Mouse (Mus musculus): Measurements from ENCODE around the gene Xkrx. TPM values are rescaled to one million over a fixed set of nuclear protein-coding genes. Genes with fewer than 3 reads are reported as not detected.

Xkrx gene
- total and polyA plus RNA-seq, 2 experiments from 2014 or later: 0.05 to 0.98 TPM

DNA sequence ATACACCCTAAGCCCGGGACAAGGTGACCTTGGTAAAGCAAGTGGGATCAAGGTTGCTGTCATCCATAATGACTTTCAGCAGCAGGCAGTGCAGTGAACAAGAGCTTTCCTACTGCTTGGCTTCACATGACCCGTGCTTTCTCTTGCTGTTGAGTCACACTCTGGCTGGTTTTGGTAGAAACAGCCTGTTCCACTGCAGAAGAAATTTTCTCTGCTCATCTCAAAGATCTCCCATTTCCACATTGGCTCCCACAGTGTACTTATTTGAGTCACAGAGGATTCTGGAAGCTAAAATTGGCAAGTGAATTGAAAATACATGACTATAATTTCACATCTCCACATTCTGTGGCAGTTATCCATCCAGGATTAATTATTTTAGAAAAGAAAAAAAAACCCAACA lies 59.2 kb downstream of the Xkrx start:
- Histone ChIP-seq H3K27me3 (ENCODE audit: insufficient read depth, low read length) (no peaks in the 10 kb centered on the region), H3K36me3 (ENCODE audit: insufficient read depth, low read length) (no peaks in the 10 kb centered on the region), H3K27ac (ENCODE audit: low read depth, low read length) (no peak overlapping the region), H3K4me1 (ENCODE audit: insufficient read depth, low read length) (no peaks in the 10 kb centered on the region), H3K9me3 (ENCODE audit: low read length) (no peaks in the 10 kb centered on the region), H3K9ac (replicated peaks; ENCODE audit: low read length, poor library complexity, severe bottlenecking) (no peak overlapping the region), H3K4me3 (ENCODE audit: low read depth, low read length) (no peak overlapping the region), H3K4me2 (ENCODE audit: low read depth, low read length, poor library complexity, severe bottlenecking) (no peak overlapping the region)
- TF ChIP-seq CTCF (IDR thresholded peaks at IDR 0.05): no peak
- no peak for ATAC-seq (ENCODE audit: low FRiP score)
- WGBS: 74% methylated on average over 2 of the region's 2 CpGs
- DNase-seq (ENCODE audit: low spot score): no peak

Other genes with a start within 250 kb of the Xkrx start
- 0.38 and 0.99 TPM in 2 replicates for gene Sytl4, start 180.3 kb downstream of the Xkrx start, total RNA-seq (2014; rRNA removed)
- gene Sytl4, start 180.3 kb downstream of the Xkrx start, polyA plus RNA-seq (2015; fragmentation: Nextera tagmentation; extraction: Ambion mirVana): 0.84 and 0.86 TPM in 2 replicates
- 89.2 and 106 TPM in 2 replicates for gene Cstf2, start 102.9 kb downstream of the Xkrx start, total RNA-seq (2014; rRNA removed)
- 52.7 and 53.0 TPM in 2 replicates for gene Cstf2, start 102.9 kb downstream of the Xkrx start, polyA plus RNA-seq (2015; fragmentation: Nextera tagmentation; extraction: Ambion mirVana)
- gene Arl13a, start 25.4 kb upstream of the Xkrx start, total RNA-seq (2014; rRNA removed): not detected in 2 replicates
- gene Arl13a, start 25.4 kb upstream of the Xkrx start, polyA plus RNA-seq (2015; fragmentation: Nextera tagmentation; extraction: Ambion mirVana): not detected in 2 replicates
- gene Nox1, start 59.9 kb upstream of the Xkrx start, total RNA-seq (2014; rRNA removed): 0.57 and 1.4 TPM in 2 replicates
- gene Nox1, start 59.9 kb upstream of the Xkrx start, polyA plus RNA-seq (2015; fragmentation: Nextera tagmentation; extraction: Ambion mirVana): 0.16 and 0.26 TPM in 2 replicates
- 4.8 and 6.6 TPM in 2 replicates for gene Trmt2b, start 114.9 kb upstream of the Xkrx start, total RNA-seq (2014; rRNA removed)
- 4.0 and 4.5 TPM in 2 replicates for gene Trmt2b, start 114.9 kb upstream of the Xkrx start, polyA plus RNA-seq (2015; fragmentation: Nextera tagmentation; extraction: Ambion mirVana)
- gene Tmem35a, start 133.1 kb upstream of the Xkrx start, total RNA-seq (2014; rRNA removed): 138 and 151 TPM in 2 replicates
- 109 and 112 TPM in 2 replicates for gene Tmem35a, start 133.1 kb upstream of the Xkrx start, polyA plus RNA-seq (2015; fragmentation: Nextera tagmentation; extraction: Ambion mirVana)
- 3.4 and 3.8 TPM in 2 replicates for gene Cenpi, start 146.0 kb upstream of the Xkrx start, total RNA-seq (2014; rRNA removed)
- 2.8 and 3.5 TPM in 2 replicates for gene Cenpi, start 146.0 kb upstream of the Xkrx start, polyA plus RNA-seq (2015; fragmentation: Nextera tagmentation; extraction: Ambion mirVana)
- 37.2 and 38.3 TPM in 2 replicates for gene Drp2, start 242.5 kb upstream of the Xkrx start, total RNA-seq (2014; rRNA removed)
- gene Drp2, start 242.5 kb upstream of the Xkrx start, polyA plus RNA-seq (2015; fragmentation: Nextera tagmentation; extraction: Ambion mirVana): 8.3 and 9.5 TPM in 2 replicates